Mouse (Mus musculus) embryonic facial prominence, embryonic 14.5 days (tissue): ENCODE measurements around the gene Gm867. TPM values are rescaled to one million over a fixed set of nuclear protein-coding genes. Genes with fewer than 3 reads are reported as not detected.

Experiments
- ATAC-seq: fragments of 200-750 bp; cut with Nextera tagmentation; 2 replicates; pipeline ENCODE4 v1.8.0; 2017; ENCODE audit warnings: low read depth, moderate number of reproducible peaks, moderate TSS enrichment
- DNase-seq: peaks from one replicate; pipeline ENCODE4 v3.0.0-alpha.2; 2015; ENCODE audit warnings: low spot score
- H3K27ac ChIP-seq: fragments of 300-500 bp; sonication (generic); replicated peaks from 2 replicates; pipeline ENCODE4 v1.5.1; 2014; ENCODE audit warnings: low read depth, mild to moderate bottlenecking, low read length, moderate library complexity
- H3K27me3 ChIP-seq: fragments of 300-500 bp; sonication (generic); replicated peaks from 2 replicates; pipeline ENCODE4 v1.6.1; 2014; ENCODE audit warnings: low read length; ENCODE audit not compliant: control insufficient read depth, insufficient read depth
- H3K36me3 ChIP-seq: fragments of 300-500 bp; sonication (generic); 2 replicates; pipeline ENCODE4 v1.6.1; 2014; ENCODE audit warnings: low read length, mixed read lengths; ENCODE audit not compliant: control insufficient read depth, insufficient read depth
- H3K4me1 ChIP-seq: fragments of 300-500 bp; sonication (generic); 2 replicates; pipeline ENCODE4 v1.6.1; 2014; ENCODE audit warnings: antibody characterized with exemption, low read length; ENCODE audit not compliant: control insufficient read depth, insufficient read depth
- H3K4me2 ChIP-seq: fragments of 300-500 bp; sonication (generic); 2 replicates; pipeline ENCODE4 v1.6.1; 2014; ENCODE audit warnings: low read depth, mild to moderate bottlenecking, low read length, moderate library complexity, mixed read lengths
- H3K4me3 ChIP-seq: fragments of 300-500 bp; sonication (generic); 2 replicates; pipeline ENCODE4 v1.5.1; 2014; ENCODE audit warnings: low read depth, mild to moderate bottlenecking, low read length
- H3K9ac ChIP-seq: fragments of 300-500 bp; sonication (generic); 2 replicates; pipeline ENCODE4 v1.6.1; 2014; ENCODE audit warnings: low read depth, mild to moderate bottlenecking, low read length, moderate library complexity, mixed read lengths
- H3K9me3 ChIP-seq: fragments of 300-500 bp; sonication (generic); 2 replicates; pipeline ENCODE4 v1.6.1; 2016; ENCODE audit warnings: low read length; ENCODE audit not compliant: control insufficient read depth
- WGBS: fragments of 180-500 bp; shearing (Covaris S2); extraction: QIAGEN DNeasy Blood & Tissue Kit; methylation state at CpG from one replicate; pipeline ENCODE4 v1.1.7; 2014; 5-methylcytosine and 5-hydroxymethylcytosine counted together
- polyA plus RNA-seq: library from polyadenylated mRNA; unstranded; fragments of >200 nt; fragmentation: Nextera tagmentation; extraction: Ambion mirVana; gene quantifications from 2 replicates; pipeline ENCODE4 v1.2.1, GENCODE M21; 2014

The Gm867 gene
- polyA plus RNA-seq, 1 experiment from 2014 or later: 0.24 TPM

DNA sequence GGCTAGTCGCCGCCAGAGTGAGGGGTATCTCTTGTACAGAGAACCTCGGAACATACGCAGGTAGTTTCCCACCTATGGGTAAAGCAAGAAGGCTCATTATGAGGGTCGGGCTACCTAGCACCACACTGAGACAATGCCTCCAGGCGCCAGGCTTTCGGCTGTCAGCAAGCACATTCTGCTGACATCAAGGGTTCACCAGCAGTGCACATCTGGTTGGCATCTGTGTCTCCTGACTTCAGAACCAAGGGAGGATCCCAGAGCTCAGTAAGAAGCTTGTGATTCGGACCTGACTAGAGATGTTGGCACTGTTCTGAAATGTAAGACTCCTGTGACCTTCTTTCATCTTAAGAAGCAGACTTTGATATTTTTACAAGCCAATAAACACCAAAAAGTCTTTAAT is 23.6 kb downstream of the Gm867 start:
- WGBS: 45% methylated on average over 8 of the region's 8 CpGs

GRCm38 (mm10) chr10:75915557-75915956 is 24.9 kb downstream of the Gm867 start:
- Histone ChIP-seq H3K9ac (no peak overlapping the region), H3K4me1 (peaks cover 16% of the 10 kb centered on the region), H3K9me3 (no peaks in the 10 kb centered on the region), H3K27me3 (no peaks in the 10 kb centered on the region), H3K4me3 (no peak overlapping the region), H3K4me2 (no peak overlapping the region), H3K27ac (no peak overlapping the region), H3K36me3 (peaks cover 47% of the 10 kb centered on the region)
- ATAC-seq: no peak
- no peak for DNase-seq
- WGBS: 68% methylated on average over 7 of the region's 7 CpGs

More for the DNA sequence above, 23.6 kb downstream of the Gm867 start:
- no peak overlapping the region for H3K9ac ChIP-seq
- no peaks in the 10 kb centered on the region for H3K27me3 ChIP-seq
- H3K36me3 ChIP-seq: peaks cover 35% of the 10 kb centered on the region; the same call in 1 of the 2 replicates
- ATAC-seq (no peak), DNase-seq (peak; percentile 63)
- H3K4me3 ChIP-seq: no peak overlapping the region
- H3K4me1 ChIP-seq: peaks cover 16% of the 10 kb centered on the region
- no peak overlapping the region for H3K27ac ChIP-seq
- H3K9me3 ChIP-seq: no peaks in the 10 kb centered on the region
- H3K4me2 ChIP-seq: no peak overlapping the region

DNA sequence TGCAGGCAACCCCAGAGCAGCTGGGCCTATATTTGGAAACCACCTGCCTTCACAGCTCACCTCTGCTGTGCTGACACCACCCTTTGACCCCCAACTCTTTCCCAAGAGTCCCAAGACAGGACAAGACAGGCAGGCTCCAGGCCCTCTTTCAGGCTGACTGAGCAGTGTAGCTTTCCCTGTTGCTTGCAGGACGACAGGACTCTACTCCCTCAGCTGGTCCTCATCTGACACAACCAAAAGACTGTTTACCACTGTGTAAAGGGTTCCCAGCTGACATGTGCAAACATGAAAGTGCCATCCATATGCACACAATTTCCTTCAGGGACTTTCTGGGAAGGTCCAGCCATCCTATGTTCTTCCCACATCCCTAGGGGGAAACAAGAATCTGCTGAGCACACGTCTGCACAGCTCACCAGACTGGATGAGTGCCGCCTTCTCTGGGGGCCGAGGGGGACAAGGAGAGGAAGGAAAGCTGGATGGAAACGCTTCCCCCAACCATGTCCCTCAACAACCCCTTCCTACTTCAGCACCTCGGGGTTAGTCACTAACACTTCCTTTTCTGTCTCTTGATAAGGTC is 27.4 kb downstream of the Gm867 start:
- H3K9me3 ChIP-seq: no peaks in the 10 kb centered on the region
- no peak for ATAC-seq
- H3K4me3 ChIP-seq: no peak overlapping the region
- no peak overlapping the region for H3K4me2 ChIP-seq
- WGBS: 41% methylated on average over 6 of the region's 6 CpGs
- no peaks in the 10 kb centered on the region for H3K27me3 ChIP-seq
- DNase-seq: peak; percentile 39
- no peak overlapping the region for H3K9ac ChIP-seq
- H3K36me3 ChIP-seq: peaks cover 55% of the 10 kb centered on the region
- no peak overlapping the region; the same call in 1 of the 2 replicates for H3K27ac ChIP-seq
- H3K4me1 ChIP-seq: no peaks in the 10 kb centered on the region

DNA sequence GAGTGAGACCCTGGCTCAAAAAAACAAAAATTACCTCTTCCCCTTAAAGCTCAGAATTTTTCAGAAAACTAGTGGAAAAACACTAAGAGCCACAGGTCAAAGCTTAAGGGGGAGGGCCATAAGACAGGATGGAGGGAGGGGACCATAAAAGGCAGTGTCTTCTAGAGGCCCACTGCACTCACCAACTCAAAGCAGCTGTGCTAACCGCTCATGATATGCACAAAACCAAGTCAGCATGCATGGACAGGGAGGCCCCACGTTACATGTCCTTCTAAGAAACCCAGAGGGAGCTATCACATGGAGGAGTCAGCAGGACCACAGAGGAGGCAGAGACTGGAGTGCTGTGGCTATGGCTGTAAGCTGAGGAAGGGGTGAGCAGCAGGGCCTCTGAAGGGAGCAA is 29.8 kb downstream of the Gm867 start:
- whole genome bisulfite sequencing: 76% methylated on average over 2 of the region's 2 CpGs
- H3K4me1 ChIP-seq: no peaks in the 10 kb centered on the region
- DNase-seq (no peak), ATAC-seq (no peak)
- H3K9ac ChIP-seq: no peak overlapping the region
- no peak overlapping the region for H3K27ac ChIP-seq
- H3K4me2 ChIP-seq: no peak overlapping the region
- H3K4me3 ChIP-seq: no peak overlapping the region
- H3K27me3 ChIP-seq: no peaks in the 10 kb centered on the region
- H3K36me3 ChIP-seq: peaks cover 69% of the 10 kb centered on the region
- H3K9me3 ChIP-seq: no peaks in the 10 kb centered on the region

DNA sequence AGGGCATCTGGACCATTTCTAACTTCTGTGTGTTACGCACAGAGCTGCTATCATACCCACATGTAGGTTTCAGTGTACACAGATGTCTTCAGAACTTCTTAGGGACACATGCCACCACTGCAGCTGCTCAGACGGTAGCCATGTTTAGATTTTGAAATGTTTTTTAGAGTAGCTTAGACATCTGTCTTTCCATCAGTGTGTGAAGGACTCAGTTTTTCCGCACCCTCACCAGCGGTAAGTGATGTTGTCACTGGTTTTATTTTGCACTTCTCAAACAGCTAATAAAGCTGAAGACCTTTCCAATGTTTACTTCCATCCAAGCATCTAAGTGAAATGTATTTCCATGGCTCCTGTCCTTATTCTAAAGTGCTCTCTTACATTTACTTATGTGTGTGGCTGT is 33.6 kb downstream of the Gm867 start:
- no peaks in the 10 kb centered on the region for H3K9me3 ChIP-seq
- no peak overlapping the region for H3K4me2 ChIP-seq
- WGBS: 89% methylated on average over 4 of the region's 4 CpGs
- H3K27me3 ChIP-seq: no peaks in the 10 kb centered on the region
- H3K4me3 ChIP-seq: no peak overlapping the region
- H3K27ac ChIP-seq: no peak overlapping the region
- ATAC-seq (no peak), DNase-seq (no peak)
- H3K36me3 ChIP-seq: peaks cover 91% of the 10 kb centered on the region
- H3K9ac ChIP-seq: no peak overlapping the region
- no peaks in the 10 kb centered on the region for H3K4me1 ChIP-seq

GRCm38 (mm10) chr10:75904391-75904790 is 36.1 kb downstream of the Gm867 start:
- WGBS: 87% methylated on average over 5 of the region's 5 CpGs
- peaks cover 88% of the 10 kb centered on the region for H3K36me3 ChIP-seq
- H3K27me3 ChIP-seq: no peaks in the 10 kb centered on the region
- no peaks in the 10 kb centered on the region for H3K9me3 ChIP-seq
- no peak overlapping the region for H3K4me2 ChIP-seq
- ATAC-seq: no peak
- no peak overlapping the region for H3K4me3 ChIP-seq
- H3K9ac ChIP-seq: peak overlapping the region; percentile 2; the same call in 1 of the 2 replicates
- H3K4me1 ChIP-seq: no peaks in the 10 kb centered on the region
- H3K27ac ChIP-seq: no peak overlapping the region
- no peak for DNase-seq

GRCm38 (mm10) chr10:75898846-75899245 is 41.6 kb downstream of the Gm867 start:
- Histone ChIP-seq H3K9ac (no peak overlapping the region), H3K4me2 (no peak overlapping the region), H3K27ac (no peak overlapping the region; the same call in 1 of the 2 replicates), H3K36me3 (peaks cover 78% of the 10 kb centered on the region), H3K27me3 (no peaks in the 10 kb centered on the region), H3K9me3 (no peaks in the 10 kb centered on the region), H3K4me3 (no peak overlapping the region), H3K4me1 (no peaks in the 10 kb centered on the region)
- ATAC-seq: peak; percentile 53; the same call in 1 of the 2 replicates
- DNase-seq: peak; percentile 49
- 71% methylated on average over 3 of the region's 3 CpGs for WGBS

DNA sequence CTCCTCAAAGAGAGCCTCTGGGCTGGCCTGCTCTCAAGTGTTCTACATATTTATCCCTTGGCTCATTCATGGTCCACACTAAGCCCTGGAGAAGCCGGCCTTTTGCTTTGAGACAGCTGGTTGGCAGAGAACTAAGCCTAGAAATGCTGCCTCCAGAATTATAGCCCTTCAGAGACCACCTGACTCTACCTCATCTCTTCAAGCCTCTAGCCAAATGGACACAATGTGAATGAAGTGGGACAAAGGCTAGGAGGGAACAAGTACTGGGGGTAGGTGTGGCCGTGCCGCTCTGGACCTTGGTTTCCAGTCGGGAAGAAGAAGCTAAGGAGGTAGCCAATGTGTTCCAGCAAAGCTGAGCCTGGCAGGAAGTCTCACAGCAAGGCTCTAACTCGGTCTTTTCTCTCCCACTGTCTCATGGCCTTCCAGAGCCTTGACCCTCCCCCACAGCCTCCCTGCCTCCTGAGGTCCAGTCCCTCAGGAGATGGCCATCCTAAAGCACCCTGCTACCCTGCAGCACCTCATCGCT is 42.4 kb downstream of the Gm867 start:
- Histone ChIP-seq H3K4me3 (no peak overlapping the region), H3K27me3 (no peaks in the 10 kb centered on the region), H3K36me3 (peaks cover 71% of the 10 kb centered on the region), H3K4me1 (peaks cover 5% of the 10 kb centered on the region; the same call in 1 of the 2 replicates), H3K9me3 (no peaks in the 10 kb centered on the region), H3K9ac (no peak overlapping the region), H3K4me2 (no peak overlapping the region), H3K27ac (no peak overlapping the region)
- WGBS: 86% methylated on average over 6 of the region's 6 CpGs
- ATAC-seq (no peak), DNase-seq (no peak)

DNA sequence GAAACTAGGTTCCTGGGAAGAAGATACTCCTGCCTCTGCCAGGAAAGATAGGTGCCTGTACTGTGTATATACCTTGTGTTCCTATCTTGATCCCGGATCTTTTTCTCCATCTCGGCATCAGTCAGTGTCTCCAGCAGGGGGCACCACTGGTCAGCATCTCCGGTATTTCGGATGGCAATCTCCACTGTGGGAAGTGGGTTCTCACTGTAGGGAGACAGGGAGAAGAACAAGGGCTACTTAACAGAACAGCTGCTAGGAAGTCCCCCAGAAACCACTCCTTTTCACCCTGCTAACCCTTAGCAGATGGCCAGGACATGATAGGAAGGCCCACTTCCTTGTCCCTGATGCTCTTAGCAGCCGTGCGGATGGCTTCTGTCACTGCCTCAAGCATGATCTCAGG is 43.1 kb downstream of the Gm867 start:
- ATAC-seq (no peak), DNase-seq (peak; percentile 58)
- H3K4me1 ChIP-seq: peaks cover 5% of the 10 kb centered on the region; the same call in 1 of the 2 replicates
- no peak overlapping the region for H3K4me2 ChIP-seq
- H3K4me3 ChIP-seq: no peak overlapping the region
- H3K9me3 ChIP-seq: no peaks in the 10 kb centered on the region
- no peak overlapping the region for H3K27ac ChIP-seq
- H3K9ac ChIP-seq: no peak overlapping the region
- 40% methylated on average over 6 of the region's 6 CpGs for WGBS
- H3K27me3 ChIP-seq: no peaks in the 10 kb centered on the region
- H3K36me3 ChIP-seq: peaks cover 64% of the 10 kb centered on the region
